Mouse (Mus musculus) erythroblast, embryonic 14.5 days (primary cell): ENCODE measurements around the gene Vmn1r191.
"Not testable (repeated sequence)": the region's sequence is repeated elsewhere in the genome, so short reads cannot be mapped to it uniquely, and the experiment has no call there.

Experiments used
- GATA1 ChIP-seq: IDR thresholded peaks from 2 replicates; pipeline ENCODE4 v1.6.1; 2012; ENCODE audit warnings: low read length, inconsistent platforms, mixed read lengths
- TAL1 ChIP-seq: IDR thresholded peaks from 3 replicates; pipeline ENCODE4 v1.6.1; 2012; ENCODE audit warnings: low read length, inconsistent platforms, mixed read lengths

DNA sequence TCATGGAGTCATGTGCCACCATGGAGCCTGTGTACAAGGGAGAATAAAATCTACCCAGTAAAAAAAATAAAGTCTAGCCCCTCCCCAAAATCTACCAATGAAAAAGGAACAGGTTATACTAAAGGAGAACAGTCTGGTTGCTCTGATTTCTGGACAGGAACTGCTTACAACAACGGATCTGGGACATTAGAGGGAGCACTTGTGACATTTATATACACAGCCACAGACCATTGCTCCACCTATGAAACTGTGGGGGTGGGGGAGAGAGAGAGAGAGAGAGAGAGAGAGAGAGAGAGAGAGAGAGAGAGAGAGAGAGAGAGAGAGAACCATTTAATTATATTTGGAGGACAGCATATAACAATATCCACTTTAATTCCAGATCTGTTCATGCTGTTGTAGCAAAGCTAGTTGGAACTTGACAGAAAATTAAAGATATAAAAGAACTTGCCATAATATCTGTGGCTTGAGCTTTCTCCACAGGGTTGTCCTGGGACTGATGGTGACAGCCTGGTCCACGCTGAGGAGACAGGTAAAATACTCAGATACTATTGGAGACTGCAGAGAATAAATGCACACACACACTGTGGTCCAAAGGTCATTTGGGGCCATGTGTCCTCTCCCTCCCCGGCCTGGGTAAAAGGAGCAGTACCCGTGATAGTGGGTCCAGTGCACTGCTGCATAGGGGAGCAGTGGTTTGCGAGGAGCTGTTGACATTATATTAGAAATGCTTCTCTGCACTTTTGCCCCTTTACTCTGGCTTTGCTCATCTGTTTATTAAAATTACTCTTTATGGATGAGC is 47.1 kb downstream of the Vmn1r191 start:
- not testable (repeated sequence) for TF ChIP-seq GATA1, TAL1
